Mouse (Mus musculus): ENCODE data around the gene Mipep. TPM values are rescaled to one million over a fixed set of nuclear protein-coding genes. Genes with fewer than 3 reads are reported as not detected.

Mipep gene
- polyA plus RNA-seq, 2 experiments, result 7.5 to 12.6 TPM

GRCm38 (mm10) chr14:60937481-60938039 lies 153.2 kb downstream of the Mipep start:
- ATAC-seq (ENCODE audit: insufficient read depth) (no peak), DNase-seq (ENCODE audit: low read depth in 3 of 3, low spot score in 3 of 3) (no peak)
- no peaks in the 10 kb centered on the region for H3K36me3 ChIP-seq (replicated peaks; ENCODE audit: control insufficient read depth, insufficient read depth, low read depth)
- TF ChIP-seq CTCF (IDR thresholded peaks at IDR 0.05; ENCODE audit: low read depth) (no peak), EP300 (IDR thresholded peaks at IDR 0.05; ENCODE audit: low read depth) (no peak)
- H3K27ac ChIP-seq, result no peak overlapping the region
- no peak overlapping the region for H3K4me2 ChIP-seq (ENCODE audit: low read depth)
- H3K9ac ChIP-seq (replicated peaks), result no peak overlapping the region
- H3K27me3 ChIP-seq (ENCODE audit: control insufficient read depth, insufficient read depth, low read length), result no peaks in the 10 kb centered on the region
- no peaks in the 10 kb centered on the region for H3K9me3 ChIP-seq (ENCODE audit: control insufficient read depth, low read length)
- no peaks in the 10 kb centered on the region for H3K4me1 ChIP-seq (replicated peaks; ENCODE audit: control insufficient read depth in 2 of 2, insufficient read depth in 2 of 2, low read length in 1 of 2)
- 77% methylated on average over 4 of the region's 4 CpGs for WGBS (ENCODE audit: insufficient replicate concordance)
- H3K4me3 ChIP-seq (ENCODE audit: insufficient read depth in 1 of 2, low read depth in 2 of 2, low read length in 2 of 2), result no peak overlapping the region

Other genes starting within 250 kb of the Mipep start
- 5.5 and 6.1 TPM in 2 replicates for gene Spata13, start 150.6 kb upstream of the Mipep start, polyA plus RNA-seq (2012; rRNA removed)
- 13.5 and 14.1 TPM in 2 replicates for gene Spata13, start 150.6 kb upstream of the Mipep start, polyA plus RNA-seq (2014; fragmentation: Nextera tagmentation; extraction: Ambion mirVana)
- 0.09 and 0.18 TPM in 2 replicates for gene C1qtnf9, start 16.4 kb upstream of the Mipep start, polyA plus RNA-seq (2012; rRNA removed)
- 0.09 TPM in 1 of 2 replicates, not detected in the other for gene C1qtnf9, start 16.4 kb upstream of the Mipep start, polyA plus RNA-seq (2014; fragmentation: Nextera tagmentation; extraction: Ambion mirVana)